Mouse (Mus musculus) bone marrow macrophage, adult 2 months (primary cell): Measurements from ENCODE around the gene Tpra1.

ENCODE experiments used
- CTCF ChIP-seq: IDR thresholded peaks from 2 replicates; pipeline ENCODE4 v1.5.1; 2012; ENCODE audit warnings: low read depth, mild to moderate bottlenecking, low read length, moderate library complexity
- POLR2A ChIP-seq: IDR thresholded peaks from 2 replicates; pipeline ENCODE4 v1.6.1; 2012; ENCODE audit warnings: mild to moderate bottlenecking, low read depth, low read length, borderline replicate concordance

GRCm38 (mm10) chr6:88937214-88937549 is 35.1 kb downstream of the Tpra1 start:
- TF ChIP-seq CTCF, result no peak
- no peak for TF ChIP-seq POLR2A
